Mouse (Mus musculus) midbrain, embryonic 14.5 days (tissue): ENCODE data around the gene F12. TPM values are rescaled to one million over a fixed set of nuclear protein-coding genes. Genes with fewer than 3 reads are reported as not detected.

Source experiments
- ATAC-seq: fragments of 200-750 bp; cut with Nextera tagmentation; 2 replicates; pipeline ENCODE4 v1.8.0; 2017; ENCODE audit warnings: moderate number of reproducible peaks, moderate library complexity; ENCODE audit not compliant: low FRiP score, low TSS enrichment
- DNase-seq: peaks from one replicate; pipeline ENCODE4 v3.0.0-alpha.2; 2015
- H3K27ac ChIP-seq: fragments of 300-500 bp; sonication (generic); replicated peaks from 2 replicates; pipeline ENCODE4 v1.5.1; 2014; ENCODE audit warnings: mild to moderate bottlenecking, low read depth, low read length, moderate library complexity
- H3K27me3 ChIP-seq: fragments of 300-500 bp; sonication (generic); 2 replicates; pipeline ENCODE4 v1.6.1; 2014; ENCODE audit warnings: low read length, control low read depth, mixed read lengths; ENCODE audit not compliant: control insufficient read depth, insufficient read depth
- H3K36me3 ChIP-seq: fragments of 300-500 bp; sonication (generic); 2 replicates; pipeline ENCODE4 v1.6.1; 2014; ENCODE audit warnings: low read length, control low read depth; ENCODE audit not compliant: control insufficient read depth, insufficient read depth
- H3K4me1 ChIP-seq: fragments of 300-500 bp; sonication (generic); 2 replicates; pipeline ENCODE4 v1.6.1; 2014; ENCODE audit warnings: mild to moderate bottlenecking, antibody characterized with exemption, low read length, control low read depth; ENCODE audit not compliant: control insufficient read depth, insufficient read depth
- H3K4me2 ChIP-seq: fragments of 300-500 bp; sonication (generic); 2 replicates; pipeline ENCODE4 v1.6.1; 2014; ENCODE audit warnings: mild to moderate bottlenecking, low read length, moderate library complexity
- H3K4me3 ChIP-seq: fragments of 300-500 bp; sonication (generic); replicated peaks from 2 replicates; pipeline ENCODE4 v1.5.1; 2014; ENCODE audit warnings: low read depth, low read length
- H3K9ac ChIP-seq: fragments of 300-500 bp; sonication (generic); replicated peaks from 2 replicates; pipeline ENCODE4 v1.6.1; 2014; ENCODE audit warnings: mild to moderate bottlenecking, low read length, moderate library complexity
- H3K9me3 ChIP-seq: fragments of 300-500 bp; sonication (generic); 2 replicates; pipeline ENCODE4 v1.6.1; 2016; ENCODE audit warnings: low read length, control low read depth, mixed read lengths; ENCODE audit not compliant: control insufficient read depth
- WGBS: fragments of 180-500 bp; shearing (Covaris S2); extraction: QIAGEN DNeasy Blood & Tissue Kit; methylation state at CpG from one replicate; pipeline ENCODE4 v1.1.7; 2014; 5-methylcytosine and 5-hydroxymethylcytosine counted together
- polyA plus RNA-seq: library from polyadenylated mRNA; unstranded; fragments of >200 nt; fragmentation: Nextera tagmentation; extraction: Ambion mirVana; gene quantifications from 2 replicates; pipeline ENCODE4 v1.2.1, GENCODE M21; 2014

Gene F12
- polyA plus RNA-seq, 1 experiment from 2014 or later = not detected

DNA sequence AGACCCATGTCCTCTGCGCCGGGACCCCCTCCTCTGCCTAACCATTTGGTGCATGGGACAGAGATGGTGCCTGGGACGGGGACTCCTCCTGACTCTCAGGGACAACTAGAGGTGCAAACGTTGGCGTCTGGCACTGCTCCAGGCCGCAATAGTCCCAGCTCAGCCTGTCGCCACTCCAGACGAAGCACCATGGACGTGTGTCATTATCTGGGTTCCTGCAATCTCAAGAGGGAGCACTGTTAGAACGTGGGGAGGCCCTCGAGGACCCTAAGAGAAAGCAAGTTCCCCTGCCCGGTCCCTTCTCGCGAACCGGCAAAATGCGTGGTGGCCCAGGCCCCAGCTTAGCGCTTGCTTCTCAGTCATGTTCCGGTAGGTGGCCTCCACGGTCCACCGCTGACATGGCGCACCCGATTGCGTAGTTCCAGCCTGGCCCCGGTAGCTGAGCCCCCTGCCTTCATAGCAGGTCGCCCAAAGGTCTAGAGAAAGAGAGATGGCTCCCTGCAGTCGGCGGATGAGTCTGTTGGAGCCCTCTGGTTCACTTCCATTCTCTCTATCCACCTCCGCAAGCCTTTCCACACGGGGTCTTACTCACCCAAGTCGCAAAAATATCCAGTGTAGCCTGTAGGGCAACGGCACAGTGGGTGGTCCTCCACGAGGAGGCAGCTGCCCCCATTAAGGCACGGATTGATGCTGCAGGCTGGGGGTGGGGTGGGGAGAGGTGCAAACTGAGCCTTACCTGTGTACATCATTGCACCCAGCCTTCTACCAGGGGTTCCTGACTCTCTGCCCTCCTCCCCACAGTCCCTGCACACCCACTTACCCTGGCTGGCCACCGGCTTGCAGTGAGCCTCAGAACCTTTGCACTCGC, 5.4 kb downstream of the F12 start:
- H3K4me1 ChIP-seq = peaks cover 5% of the 10 kb centered on the region; the same call in 1 of the 2 replicates
- 11% methylated on average over 35 of the region's 35 CpGs for WGBS
- H3K9ac ChIP-seq = peak overlapping the region; percentile 26; the same call in 1 of the 2 replicates
- peak overlapping the region; percentile 9; the same call in 1 of the 2 replicates for H3K4me3 ChIP-seq
- no peaks in the 10 kb centered on the region for H3K36me3 ChIP-seq
- peaks cover 32% of the 10 kb centered on the region for H3K27me3 ChIP-seq
- H3K4me2 ChIP-seq = peak overlapping the region; percentile 46
- no peaks in the 10 kb centered on the region for H3K9me3 ChIP-seq
- peak; percentile 84 for DNase-seq
- no peak overlapping the region for H3K27ac ChIP-seq
- peak; percentile 34; the same call in 1 of the 2 replicates for ATAC-seq

DNA sequence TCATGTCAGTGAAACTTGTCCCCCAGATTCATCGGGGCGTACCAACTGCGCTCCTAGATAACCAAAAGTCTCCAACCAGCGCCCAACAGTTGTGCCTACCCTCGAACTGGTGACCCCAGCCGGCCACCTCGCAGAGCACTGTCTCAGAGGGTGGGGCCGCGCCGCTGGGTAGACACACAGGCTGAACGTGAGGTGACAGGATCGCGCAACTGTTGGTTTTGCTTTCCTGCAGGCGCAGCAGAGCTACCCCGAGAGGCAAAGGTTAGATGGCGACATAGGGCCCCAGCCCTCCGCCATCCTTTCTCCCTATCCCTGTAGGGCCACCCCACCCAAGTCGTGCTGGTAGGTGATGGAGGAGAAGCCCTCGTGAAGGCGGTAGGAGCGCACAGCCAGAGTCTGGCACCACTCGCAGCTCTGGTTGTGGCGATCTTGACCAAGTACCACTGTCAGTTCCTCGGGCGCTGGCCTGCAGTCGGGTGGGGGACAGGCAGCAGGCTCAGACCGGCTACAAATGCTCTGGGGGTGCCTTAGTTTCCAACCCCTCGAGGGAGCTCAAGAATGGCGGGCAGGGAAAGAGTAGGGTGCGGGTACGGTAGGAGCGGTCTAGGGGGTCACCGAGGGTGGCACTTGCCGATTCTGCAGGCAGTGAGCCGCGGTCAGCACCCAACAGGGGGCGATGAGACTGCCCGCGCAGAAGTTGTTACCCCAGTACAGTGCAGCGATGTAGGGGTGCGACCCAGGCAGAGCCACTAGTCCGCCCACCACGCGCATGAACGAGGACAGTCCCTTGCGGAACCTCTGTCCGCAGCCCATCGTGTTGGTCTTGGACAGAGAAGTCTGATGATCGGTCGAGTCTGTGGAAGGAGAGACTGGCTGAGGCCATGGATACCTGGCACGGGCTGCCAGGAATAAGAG, 6.3 kb downstream of the F12 start:
- Histone ChIP-seq H3K4me2 (no peak overlapping the region), H3K9ac (0 out of 2 replicates have a peak overlapping the region, but pooled peaks have one; percentile 16), H3K4me1 (peaks cover 5% of the 10 kb centered on the region; the same call in 1 of the 2 replicates), H3K27me3 (peaks cover 32% of the 10 kb centered on the region), H3K9me3 (no peaks in the 10 kb centered on the region), H3K36me3 (no peaks in the 10 kb centered on the region), H3K27ac (no peak overlapping the region), H3K4me3 (no peak overlapping the region)
- WGBS = 32% methylated on average over 51 of the region's 51 CpGs
- DNase-seq = no peak
- no peak for ATAC-seq

DNA sequence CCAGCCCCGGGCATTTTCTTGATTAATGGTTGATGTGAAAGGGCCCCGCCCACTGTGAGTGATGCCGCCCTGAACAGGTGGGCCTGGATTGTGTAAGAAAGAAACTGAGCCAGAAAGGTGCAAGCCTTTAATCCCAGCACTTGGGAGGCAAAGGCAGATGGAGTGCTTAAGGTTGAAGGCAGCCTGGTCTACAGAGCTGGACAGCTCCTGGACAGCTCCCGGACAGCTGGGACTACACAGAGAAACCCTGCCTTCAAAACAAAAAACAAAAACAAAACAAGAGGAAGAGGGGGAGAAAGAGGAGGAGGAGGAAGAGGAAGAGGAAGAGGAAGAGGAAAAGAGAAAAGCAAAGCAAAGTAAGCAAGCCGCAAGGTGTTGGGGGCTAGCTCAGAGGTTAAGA, 7.5 kb downstream of the F12 start:
- H3K27ac ChIP-seq = no peak overlapping the region
- peaks cover 5% of the 10 kb centered on the region; the same call in 1 of the 2 replicates for H3K4me1 ChIP-seq
- no peak for DNase-seq
- WGBS = 83% methylated on average over 5 of the region's 5 CpGs
- H3K9ac ChIP-seq = no peak overlapping the region
- no peaks in the 10 kb centered on the region for H3K36me3 ChIP-seq
- ATAC-seq = no peak
- no peak overlapping the region for H3K4me3 ChIP-seq
- H3K9me3 ChIP-seq = no peaks in the 10 kb centered on the region
- H3K27me3 ChIP-seq = peaks cover 32% of the 10 kb centered on the region
- no peak overlapping the region for H3K4me2 ChIP-seq

GRCm38 (mm10) chr13:55418004-55418403, 8.6 kb downstream of the F12 start:
- peaks cover 5% of the 10 kb centered on the region; the same call in 1 of the 2 replicates for H3K4me1 ChIP-seq
- H3K27ac ChIP-seq = no peak overlapping the region
- H3K4me2 ChIP-seq = peak overlapping the region; percentile 38
- no peaks in the 10 kb centered on the region for H3K9me3 ChIP-seq
- WGBS = 9% methylated on average over 12 of the region's 12 CpGs
- DNase-seq = peak; percentile 88
- ATAC-seq = peak; percentile 65
- no peaks in the 10 kb centered on the region for H3K36me3 ChIP-seq
- H3K9ac ChIP-seq = peak overlapping the region; percentile 28; the same call in 1 of the 2 replicates
- peaks cover 32% of the 10 kb centered on the region for H3K27me3 ChIP-seq
- H3K4me3 ChIP-seq = 0 out of 2 replicates have a peak overlapping the region, but pooled peaks have one; percentile 1

DNA sequence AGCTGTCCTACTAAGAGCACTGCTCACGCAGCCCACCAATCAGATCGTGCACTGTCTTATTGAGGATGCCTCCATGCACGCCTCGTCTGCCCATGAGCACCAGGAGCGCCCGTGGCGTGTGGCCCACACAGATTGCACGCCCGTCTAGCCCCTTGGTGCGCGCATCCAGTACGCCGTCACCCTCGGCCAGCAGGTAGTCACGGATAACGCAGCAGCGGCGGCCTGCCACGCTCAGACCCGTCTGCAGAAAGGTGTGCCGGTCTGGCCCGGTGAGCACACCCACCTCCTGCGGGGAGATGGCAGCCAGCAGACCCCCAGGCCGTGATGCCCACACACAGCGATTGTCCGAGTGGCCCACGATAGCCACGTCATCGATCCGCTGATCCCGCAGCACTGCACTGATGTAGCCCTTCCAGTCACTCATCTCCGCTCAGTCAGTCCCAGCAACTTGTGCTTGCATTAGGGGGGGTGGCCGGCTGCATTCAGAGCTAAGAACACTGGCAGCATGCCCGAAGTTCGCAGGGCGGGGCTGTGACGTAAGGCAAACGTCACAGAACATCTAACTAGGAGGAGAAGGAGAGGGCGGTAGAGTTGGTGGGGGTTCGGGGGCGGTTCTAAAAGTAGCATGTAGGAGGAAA, 11.7 kb downstream of the F12 start, which contains the start of gene Pfn3:
Gene Pfn3, minus strand, starts transcription at position 490 of the 638 bp plus-strand sequence.
- Histone ChIP-seq H3K4me1 (no peaks in the 10 kb centered on the region), H3K9ac (peak within 1 kb of the TSS; percentile 58), H3K9me3 (no peaks in the 10 kb centered on the region), H3K4me2 (peak within 1 kb of the TSS; percentile 62), H3K27ac (no peak within 1 kb of the TSS), H3K4me3 (peak within 1 kb of the TSS; percentile 35), H3K36me3 (no peaks in the 10 kb centered on the region), H3K27me3 (peaks cover 9% of the 10 kb centered on the region)
- 7% methylated on average over 41 of the region's 41 CpGs for WGBS
- ATAC-seq (peak; percentile 37; the same call in 1 of the 2 replicates), DNase-seq (peak; percentile 82)

- Histone ChIP-seq H3K27ac (no peak overlapping the region), H3K27me3 (no peaks in the 10 kb centered on the region), H3K4me2 (no peak overlapping the region), H3K9me3 (no peaks in the 10 kb centered on the region), H3K9ac (no peak overlapping the region), H3K36me3 (no peaks in the 10 kb centered on the region), H3K4me3 (no peak overlapping the region), H3K4me1 (no peaks in the 10 kb centered on the region)
- ATAC-seq (no peak), DNase-seq (no peak)
- WGBS = 85% methylated on average over 12 of the region's 12 CpGs
Measured at GRCm38 (mm10) chr13:55413333-55413732, 13.3 kb downstream of the F12 start.

GRCm38 (mm10) chr13:55412643-55413307, 13.8 kb downstream of the F12 start:
- Histone ChIP-seq H3K36me3 (no peaks in the 10 kb centered on the region), H3K4me1 (no peaks in the 10 kb centered on the region), H3K4me2 (no peak overlapping the region), H3K27me3 (no peaks in the 10 kb centered on the region), H3K9ac (no peak overlapping the region), H3K4me3 (no peak overlapping the region), H3K9me3 (no peaks in the 10 kb centered on the region), H3K27ac (no peak overlapping the region)
- DNase-seq (no peak), ATAC-seq (no peak)
- WGBS = 88% methylated on average over 13 of the region's 13 CpGs
